Mouse (Mus musculus): ENCODE measurements around the gene Glrx5. TPM values are rescaled to one million over a fixed set of nuclear protein-coding genes. Genes with fewer than 3 reads are reported as not detected.
A peak's percentile ranks its signal among the peaks of the same experiment; 100 is the strongest.

Gene Glrx5
- total RNA-seq, 4 experiments from 2014 or later, result 132 to 279 (median 202) TPM

DNA sequence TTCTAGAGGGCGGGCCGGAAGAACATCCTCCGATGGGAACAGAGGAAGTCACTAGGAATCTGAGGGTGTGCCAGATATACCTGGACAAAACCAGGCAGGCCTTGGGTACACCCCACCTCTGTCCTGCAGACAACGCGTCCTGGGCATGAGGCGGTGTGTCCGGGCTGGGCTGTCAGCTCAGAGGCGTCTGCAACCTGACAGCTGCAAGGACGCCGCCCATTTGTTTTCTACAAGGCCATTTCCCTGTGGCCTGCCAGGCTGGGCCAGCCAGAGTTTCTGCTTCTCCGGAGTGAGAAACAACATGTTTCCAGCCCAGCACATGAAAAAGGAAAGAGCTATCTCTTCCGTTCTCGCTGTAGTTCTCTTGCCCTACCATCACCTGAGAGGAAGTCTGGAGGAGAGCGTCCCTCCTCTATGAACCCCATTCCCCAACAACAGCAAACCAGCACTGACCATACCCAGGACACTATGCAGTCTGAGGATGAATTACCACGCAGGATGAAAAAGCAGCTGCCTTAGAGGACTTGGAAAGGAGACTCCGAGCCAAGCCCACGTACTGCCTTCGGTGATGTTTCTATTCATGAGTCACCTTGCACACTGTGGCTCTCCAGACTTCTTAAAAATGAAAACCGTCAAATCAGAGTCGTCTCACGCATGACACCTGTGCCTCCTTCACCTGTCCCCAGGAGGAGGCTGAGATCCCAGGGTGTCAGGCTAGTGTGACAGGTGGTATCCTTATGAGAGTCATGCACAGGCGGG is 27.4 kb upstream of the Glrx5 start:
- peak; percentile 65 for DNase-seq

DNA sequence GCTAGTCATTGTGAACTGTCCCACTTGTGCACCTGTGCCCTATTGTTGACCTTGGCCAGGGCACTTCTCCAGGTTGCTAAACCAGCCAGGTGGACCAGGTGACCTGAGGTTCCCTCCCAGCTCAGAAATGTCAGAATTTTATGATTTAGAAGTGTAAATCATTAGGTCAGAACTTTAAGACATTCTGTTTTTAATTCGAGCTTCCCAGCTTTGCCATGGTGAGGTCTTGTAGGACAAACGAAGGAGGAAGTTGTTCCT is 26.8 kb upstream of the Glrx5 start:
- no peak for DNase-seq

GRCm38 (mm10) chr12:105008150-105008549 is 24.3 kb upstream of the Glrx5 start:
- no peak for DNase-seq

GRCm38 (mm10) chr12:105008752-105009178 is 23.7 kb upstream of the Glrx5 start:
- no peak for DNase-seq

DNA sequence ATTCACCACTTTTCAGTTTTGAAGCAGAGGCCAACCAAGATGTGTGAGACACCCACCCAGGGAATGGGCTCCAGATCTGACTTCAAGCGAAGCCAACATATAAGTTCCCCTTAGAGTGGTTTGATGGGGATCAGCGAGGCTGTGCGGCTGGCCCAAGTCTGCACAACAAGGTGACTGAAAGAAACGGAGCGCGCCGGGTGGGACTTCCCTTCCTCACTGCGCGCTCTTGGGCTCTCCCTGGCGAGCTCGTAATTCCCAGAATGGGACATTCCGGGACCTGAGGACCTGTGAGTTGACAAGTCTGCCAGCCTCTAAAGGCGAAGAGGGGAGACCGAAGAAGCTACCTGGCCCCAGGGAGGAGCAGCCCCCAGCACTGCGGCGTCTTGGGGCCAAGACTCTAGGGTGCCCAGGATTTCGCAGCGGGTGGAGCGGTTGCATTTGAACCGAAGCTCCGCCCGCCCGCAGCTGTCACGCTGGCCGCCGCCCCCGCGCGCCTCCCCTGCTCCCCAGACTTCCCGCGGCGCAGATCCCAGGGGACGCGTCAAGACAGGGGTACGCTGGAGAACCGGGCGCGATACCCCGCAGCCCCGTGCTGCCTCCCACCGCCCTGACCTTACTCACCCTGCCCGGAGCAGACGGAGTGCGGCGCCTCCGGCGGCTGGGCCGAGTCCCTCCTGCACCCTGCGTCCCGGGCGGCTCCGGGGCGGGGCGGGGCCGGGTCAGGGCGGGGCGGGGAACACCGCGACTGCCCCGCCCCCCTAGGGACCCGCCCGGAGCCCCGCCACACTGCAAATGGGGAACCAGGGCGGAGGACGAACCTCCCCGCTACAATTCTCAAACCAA is 22.9 kb upstream of the Glrx5 start, which contains the start of gene Syne3:
Gene Syne3, minus strand, starts transcription at position 440 of the 843 bp plus-strand sequence.
- DNase-seq, result peak; percentile 70

DNA sequence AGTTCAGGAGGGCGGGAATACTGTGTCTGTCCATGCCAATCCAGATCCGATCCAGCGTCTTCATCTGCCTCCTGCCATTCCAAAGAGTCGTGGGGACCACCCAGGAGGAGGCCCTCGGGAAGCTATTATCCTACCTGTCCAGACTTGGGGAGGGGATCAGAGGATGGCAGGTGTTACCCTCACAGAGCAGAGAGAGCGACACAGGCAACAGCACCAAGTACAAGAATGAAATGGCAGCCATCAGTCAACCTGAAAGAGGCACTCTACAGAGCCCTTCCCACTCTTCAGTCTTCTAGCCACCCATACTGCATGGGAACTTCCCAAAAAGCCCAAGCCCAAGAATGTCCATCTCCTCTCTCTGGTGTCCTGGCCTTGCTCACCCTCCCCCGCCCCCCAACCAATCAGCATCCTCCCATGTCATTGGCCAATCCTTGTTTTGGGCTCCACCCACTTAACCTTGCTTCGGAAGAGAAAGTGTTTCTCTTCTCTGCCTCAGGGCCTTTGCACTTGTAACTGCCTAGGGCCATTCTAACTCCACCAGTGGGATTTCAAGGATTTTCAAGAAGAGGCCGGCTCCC is 22.2 kb upstream of the Glrx5 start:
- DNase-seq, result no peak

- no peak for DNase-seq
Measured at GRCm38 (mm10) chr12:105011589-105011988, 20.9 kb upstream of the Glrx5 start.

- DNase-seq, result no peak
Measured at GRCm38 (mm10) chr12:105012314-105012713, 20.2 kb upstream of the Glrx5 start.

- DNase-seq, result peak; percentile 73
Measured at GRCm38 (mm10) chr12:105013065-105013464, 19.4 kb upstream of the Glrx5 start.

DNA sequence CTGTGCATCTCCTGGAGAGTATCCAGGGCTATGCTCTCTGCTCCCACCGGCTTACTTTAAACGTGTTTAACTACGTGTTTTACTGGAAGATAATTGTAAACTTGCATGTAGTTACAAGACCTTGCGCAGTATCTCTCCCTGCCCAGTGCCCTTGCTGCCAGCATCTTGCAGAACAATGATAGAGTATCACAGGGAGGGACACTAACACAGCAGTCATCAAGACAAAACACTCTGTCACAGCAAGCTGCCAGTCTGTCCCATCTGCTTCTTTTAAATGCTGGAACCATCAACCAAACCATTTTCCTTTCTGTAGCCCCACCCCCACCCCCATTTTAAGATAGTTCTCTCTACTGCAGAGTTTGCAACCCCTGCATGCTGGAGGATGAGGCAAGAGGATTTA is 16.3 kb upstream of the Glrx5 start:
- no peak for DNase-seq

GRCm38 (mm10) chr12:105016639-105017038 is 15.8 kb upstream of the Glrx5 start:
- DNase-seq, result no peak

DNA sequence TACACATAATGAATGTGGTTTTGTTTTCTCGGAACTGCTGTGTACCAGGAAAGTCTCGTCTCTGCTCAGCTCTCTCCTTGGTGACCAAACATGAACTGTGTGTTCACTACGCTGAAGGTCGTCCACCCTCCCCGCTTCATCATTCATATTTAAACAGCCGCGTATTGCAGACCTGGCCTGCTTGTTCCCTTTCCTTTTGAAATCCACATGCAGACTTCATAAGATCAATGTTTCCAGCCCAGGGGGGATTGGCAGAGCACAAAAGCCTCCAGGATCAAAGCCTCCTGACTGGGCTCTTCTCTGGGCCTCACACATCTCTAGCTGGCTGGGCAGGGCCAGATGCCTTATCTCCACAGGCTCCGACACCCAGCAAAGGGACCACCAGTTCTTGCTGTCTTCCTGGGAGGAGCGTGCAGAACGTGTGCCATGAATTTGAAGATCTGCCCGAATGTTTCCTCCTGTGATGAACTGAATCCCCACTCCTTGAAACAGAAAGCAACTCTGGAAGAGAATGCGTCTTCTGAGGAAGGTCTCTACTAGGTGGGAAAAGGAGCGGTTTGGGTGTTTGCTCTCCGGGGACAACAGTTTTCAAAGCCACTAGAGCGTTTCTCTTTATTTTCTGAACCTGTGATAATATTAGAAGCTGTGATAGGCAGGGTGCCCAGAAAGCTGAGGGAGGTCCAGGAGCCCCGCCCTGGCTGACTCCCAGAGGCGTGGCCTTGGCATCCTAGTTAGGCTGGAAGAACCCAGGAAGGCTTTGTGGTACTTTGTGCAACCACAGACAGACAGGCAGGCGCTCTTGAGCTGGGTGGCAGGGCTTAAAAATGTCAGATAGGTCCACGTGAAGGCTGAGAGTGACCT is 12.9 kb upstream of the Glrx5 start:
- DNase-seq, result peak; percentile 85

DNA sequence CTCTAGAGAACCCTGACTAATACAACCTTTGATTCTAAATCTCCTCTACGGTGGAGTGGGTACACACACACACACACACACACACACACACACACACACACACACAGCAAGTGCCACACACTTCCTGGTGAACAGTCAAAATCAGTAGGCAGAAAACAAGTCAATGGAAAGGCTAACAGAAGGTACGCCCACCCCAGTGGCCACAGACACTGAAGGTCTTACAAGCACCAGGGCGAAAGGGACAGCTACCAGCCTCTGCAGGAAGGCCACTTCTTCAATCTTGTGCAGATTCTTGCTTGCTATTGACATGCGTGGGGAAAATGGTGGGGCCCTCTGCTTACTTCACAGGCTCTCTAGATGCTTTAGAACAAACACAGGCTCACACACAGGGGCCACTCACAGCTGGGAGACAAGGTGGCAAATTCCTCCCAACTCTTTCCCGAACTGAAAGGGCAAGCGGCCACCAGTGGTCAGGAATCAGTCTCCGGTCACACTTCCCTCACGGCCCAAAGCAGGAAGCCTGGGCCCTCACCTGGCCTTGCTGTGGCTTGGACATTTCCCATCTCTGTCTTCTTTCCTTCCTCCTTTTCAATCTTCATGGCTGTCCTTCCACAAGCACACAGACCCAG is 10.9 kb upstream of the Glrx5 start:
- DNase-seq, result no peak

DNA sequence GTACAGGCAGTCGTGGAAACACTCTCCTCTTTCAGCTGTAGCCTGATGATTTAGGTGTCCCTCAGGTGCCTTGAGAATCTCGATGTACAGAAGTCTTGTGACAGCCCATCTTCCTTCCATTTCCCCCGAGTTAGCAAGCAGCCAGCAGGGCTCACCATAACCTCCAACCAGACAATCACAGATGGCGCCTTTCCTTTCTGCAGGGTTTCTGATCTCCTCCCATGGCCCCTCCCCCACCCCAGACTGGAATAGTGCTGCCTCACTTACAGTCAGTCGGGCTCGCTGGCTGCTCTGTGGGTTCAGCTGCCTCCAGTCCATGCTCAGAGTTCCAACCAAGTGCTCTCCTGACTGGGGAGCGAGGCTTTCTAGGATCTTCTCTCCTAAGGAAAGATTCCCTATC is 10.3 kb upstream of the Glrx5 start:
- DNase-seq, result no peak

DNA sequence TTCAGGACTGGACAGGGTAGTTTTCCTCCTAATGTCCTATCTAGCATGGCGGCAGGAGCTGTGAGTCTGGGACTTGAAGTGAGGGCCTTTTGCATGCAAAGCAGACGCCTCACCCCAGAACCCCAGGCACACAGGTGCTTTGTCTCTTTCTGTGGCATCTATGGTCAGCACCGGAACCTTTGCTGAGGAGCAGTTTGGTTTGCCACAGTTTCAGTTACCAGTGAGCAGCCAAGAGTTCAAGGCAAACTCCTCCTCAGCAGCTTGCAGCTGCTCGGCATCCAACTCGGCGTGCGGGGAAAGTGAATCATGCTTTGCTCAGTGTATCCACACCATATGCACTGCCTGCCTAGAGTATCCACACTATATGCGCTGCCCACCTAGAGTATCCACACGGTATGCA is 9.7 kb upstream of the Glrx5 start:
- DNase-seq, result no peak

DNA sequence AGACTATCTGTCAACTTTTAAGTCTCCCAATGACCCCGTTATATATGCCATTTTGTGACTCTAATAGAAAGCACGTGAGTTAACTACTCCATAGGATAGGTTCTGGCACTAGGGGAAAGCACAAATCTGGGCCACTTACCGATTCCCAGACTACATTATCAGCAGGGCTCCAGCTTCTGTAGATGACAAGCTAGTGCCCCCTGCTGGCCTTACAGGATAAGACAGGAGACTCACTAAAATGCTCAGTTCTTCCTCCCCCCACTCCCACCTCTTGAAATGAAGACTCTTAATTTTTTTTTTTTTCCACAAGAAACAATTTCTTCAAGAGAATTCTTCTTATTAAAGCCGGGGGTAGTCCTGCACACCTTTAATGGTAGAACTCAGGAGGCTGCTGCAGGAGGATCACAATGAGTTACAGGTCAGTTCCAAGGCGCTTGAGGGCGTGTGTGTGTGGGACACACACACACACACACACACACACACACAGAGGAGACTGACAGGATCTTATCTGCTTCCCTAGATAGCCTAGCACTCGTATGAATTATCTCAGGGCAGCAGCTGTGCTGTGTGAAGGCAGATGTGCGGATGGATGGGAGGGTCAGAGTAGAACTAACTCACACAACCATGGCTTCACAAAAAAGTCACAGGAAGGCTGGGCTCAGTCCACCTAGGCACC is 7.1 kb upstream of the Glrx5 start:
- DNase-seq, result no peak

GRCm38 (mm10) chr12:105025947-105026586 is 6.4 kb upstream of the Glrx5 start:
- DNase-seq, result no peak

GRCm38 (mm10) chr12:105027323-105027991 is 5.0 kb upstream of the Glrx5 start:
- peak; percentile 78 for DNase-seq

- no peak for DNase-seq
Measured at GRCm38 (mm10) chr12:105029890-105030289, 2.6 kb upstream of the Glrx5 start.

Measured in adrenal gland, adult 8-10 months (tissue).